Comparison of ENCODE assay signal across 12 mouse cellular contexts in the genomic region with DNA sequence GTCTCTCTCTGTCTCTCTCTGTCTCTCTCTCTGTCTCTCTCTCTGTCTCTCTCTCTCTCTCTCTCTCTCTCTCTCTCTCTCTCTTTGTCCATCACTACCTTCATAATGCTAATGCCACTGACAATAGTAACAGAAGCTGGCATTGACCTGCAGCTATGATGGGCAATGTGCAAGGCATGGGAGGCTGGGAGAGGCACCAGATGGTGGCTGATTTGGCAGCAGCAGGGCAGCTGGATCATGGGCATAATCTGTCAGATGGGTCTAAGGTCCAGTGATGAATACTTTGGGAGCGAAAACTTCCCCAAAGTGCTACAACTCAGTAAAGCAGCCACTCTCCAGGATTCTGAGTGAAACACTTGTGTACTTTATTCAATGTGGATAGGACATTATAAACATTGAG.
A peak's percentile ranks its signal among the peaks of the same experiment; 100 is the strongest.
DNase-seq lines count a peak whose midpoint lies in the region.
"Had no signal": no experiment of that assay in that cellular context is flagged by ENCODE, and none has a peak within 500 bp of the region (broad histone marks: within the 10 kb centered on the region; RNA-seq: fewer than 3 reads in every experiment).

No protein-coding gene starts in this region.

- peak; percentile 29 to 50 for DNase-seq in cerebellum, postnatal 14 days
- no peak for DNase-seq in cerebellum, postnatal 25 days
- DNase-seq in left cerebral cortex, postnatal 4 days, result peak; percentile 51
- DNase-seq in left cerebral cortex, postnatal 14 days (ENCODE audit: low spot score in 2 of 2), result no peak
- DNase-seq: adrenal gland, adult 2 months; adrenal gland, postnatal 10 days; adrenal gland, postnatal 25 days; cerebellum, adult 11 months; cerebellum, adult 18-20 months; cerebellum, adult 9-10 months; cerebellum, postnatal 36 days; embryo, embryonic 11 days had no signal

- intact Hi-C loops in left cerebral cortex, postnatal 4 days (cut with DNase I), result no loop called here
- intact Hi-C loops in left cerebral cortex, postnatal 14 days (cut with DNase I), result no loop called here

Comparison
In these comparisons a context has a peak if more than half of its experiments do, and no peak if none do; other contexts are left out.
1. DNase-seq: peak in cerebellum, postnatal 14 days (2 of 2) and left cerebral cortex, postnatal 4 days (single experiment); none in cerebellum, postnatal 25 days (0 of 2) and left cerebral cortex, postnatal 14 days (0 of 2).